Mouse (Mus musculus) neural tube, embryonic 12.5 days (tissue): ENCODE data around the gene Sytl2. TPM values are rescaled to one million over a fixed set of nuclear protein-coding genes. Genes with fewer than 3 reads are reported as not detected.

ENCODE experiments used
- ATAC-seq: fragments of 200-750 bp; cut with Nextera tagmentation; 2 replicates; pipeline ENCODE4 v1.8.0; 2017; ENCODE audit warnings: low read depth, mild to moderate bottlenecking, moderate TSS enrichment, moderate library complexity; ENCODE audit not compliant: low FRiP score
- H3K27ac ChIP-seq: fragments of 300-500 bp; sonication (generic); 2 replicates; pipeline ENCODE4 v1.5.1; 2016
- H3K27me3 ChIP-seq: fragments of 300-500 bp; sonication (generic); replicated peaks from 2 replicates; pipeline ENCODE4 v1.6.1; 2016; ENCODE audit warnings: mild to moderate bottlenecking
- H3K36me3 ChIP-seq: fragments of 300-500 bp; sonication (generic); 2 replicates; pipeline ENCODE4 v1.6.1; 2016; ENCODE audit warnings: mild to moderate bottlenecking
- H3K4me1 ChIP-seq: fragments of 300-500 bp; sonication (generic); 2 replicates; pipeline ENCODE4 v1.6.1; 2016
- H3K4me2 ChIP-seq: fragments of 300-500 bp; sonication (generic); replicated peaks from 2 replicates; pipeline ENCODE4 v1.6.1; 2016; ENCODE audit warnings: mild to moderate bottlenecking
- H3K4me3 ChIP-seq: fragments of 300-500 bp; sonication (generic); 2 replicates; pipeline ENCODE4 v1.5.1; 2016
- H3K9ac ChIP-seq: fragments of 300-500 bp; sonication (generic); 2 replicates; pipeline ENCODE4 v1.6.1; 2016; ENCODE audit warnings: mild to moderate bottlenecking
- H3K9me3 ChIP-seq: fragments of 300-500 bp; sonication (generic); 2 replicates; pipeline ENCODE4 v1.6.1; 2016; ENCODE audit warnings: mild to moderate bottlenecking
- WGBS: fragments of 180-500 bp; shearing (Covaris S2); methylation state at CpG from one replicate; pipeline ENCODE4 v1.1.7; 2016; 5-methylcytosine and 5-hydroxymethylcytosine counted together
- polyA plus RNA-seq: library from polyadenylated mRNA; unstranded; fragments of >200 nt; fragmentation: Nextera tagmentation; extraction: Ambion mirVana; gene quantifications from 2 replicates; pipeline ENCODE4 v1.2.1, GENCODE M21; 2016

Sytl2 gene
- polyA plus RNA-seq, 1 experiment from 2014 or later = 5.8 TPM

- H3K27me3 ChIP-seq = no peaks in the 10 kb centered on the region
- H3K9me3 ChIP-seq = no peaks in the 10 kb centered on the region
- H3K36me3 ChIP-seq = peaks cover 15% of the 10 kb centered on the region
- H3K27ac ChIP-seq = peak within 1 kb of the TSS; percentile 72
- peak; percentile 99 for ATAC-seq
- WGBS = under 1% methylated on average over 41 of the region's 41 CpGs
- H3K4me1 ChIP-seq = peaks cover 8% of the 10 kb centered on the region
- peak within 1 kb of the TSS; percentile 79 for H3K9ac ChIP-seq
- H3K4me3 ChIP-seq = peak within 1 kb of the TSS; percentile 74
- H3K4me2 ChIP-seq = peak within 1 kb of the TSS; percentile 64
Measured at GRCm38 (mm10) chr7:90456845-90457468, 154.9 kb downstream of the Sytl2 start, which contains the start of gene Tmem126a. Gene Tmem126a, minus strand, starts transcription at chr7:90457229.

- Histone ChIP-seq H3K9ac (peak overlapping the region; percentile 79), H3K36me3 (peaks cover 12% of the 10 kb centered on the region), H3K27ac (peak overlapping the region; percentile 72), H3K9me3 (no peaks in the 10 kb centered on the region), H3K4me2 (peak overlapping the region; percentile 64), H3K4me3 (peak overlapping the region; percentile 74), H3K4me1 (peaks cover 8% of the 10 kb centered on the region), H3K27me3 (no peaks in the 10 kb centered on the region)
- WGBS = 19% methylated on average over 10 of the region's 10 CpGs
- ATAC-seq = peak; percentile 81
Measured at GRCm38 (mm10) chr7:90457517-90457916, 155.5 kb downstream of the Sytl2 start.

Other genes starting within 250 kb of the Sytl2 start
- 44.2 and 45.5 TPM in 2 replicates for gene Picalm, start 172.0 kb upstream of the Sytl2 start, polyA plus RNA-seq
- not detected in 2 replicates for gene Ccdc83, start 36.5 kb upstream of the Sytl2 start, polyA plus RNA-seq
- 2.0 and 2.2 TPM in 2 replicates for gene Ccdc89, start 124.3 kb downstream of the Sytl2 start, polyA plus RNA-seq
- 57.6 and 64.9 TPM in 2 replicates for gene Crebzf, start 140.5 kb downstream of the Sytl2 start, polyA plus RNA-seq
- gene Tmem126a, start 155.0 kb downstream of the Sytl2 start, polyA plus RNA-seq = 109 and 111 TPM in 2 replicates
- gene Tmem126b, start 173.7 kb downstream of the Sytl2 start, polyA plus RNA-seq = 41.4 and 43.2 TPM in 2 replicates
- 8.0 and 8.1 TPM in 2 replicates for gene Dlg2, start 174.4 kb downstream of the Sytl2 start, polyA plus RNA-seq